Mouse (Mus musculus) layer of hippocampus, postnatal 36 days (tissue): Measurements from ENCODE around the gene Adm2. TPM values are rescaled to one million over a fixed set of nuclear protein-coding genes. Genes with fewer than 3 reads are reported as not detected.

ENCODE experiments used
- DNase-seq, 2 experiments: peaks; one replicate each; pipeline ENCODE4 v3.0.0; 2022
- total RNA-seq, 2 experiments: library from RNA; stranded (reverse); gene quantifications; 2 replicates each; pipeline ENCODE4 v1.2.3; 2021

Adm2 gene
- not detected for total RNA-seq

GRCm38 (mm10) chr15:89322670-89323522, at the start of gene Adm2:
TSS of gene Adm2 (plus strand) at chr15:89322720.
- DNase-seq = no peak

- no peak for DNase-seq
Observed at GRCm38 (mm10) chr15:89275497-89275896, 47.0 kb upstream of the Adm2 start.

GRCm38 (mm10) chr15:89277366-89277765, 45.2 kb upstream of the Adm2 start:
- DNase-seq = no peak

- no peak for DNase-seq
Observed at GRCm38 (mm10) chr15:89282546-89282945, 40.0 kb upstream of the Adm2 start.

GRCm38 (mm10) chr15:89284094-89284493, 38.4 kb upstream of the Adm2 start:
- no peak for DNase-seq

- no peak for DNase-seq
Observed at GRCm38 (mm10) chr15:89285004-89285403, 37.5 kb upstream of the Adm2 start.

- DNase-seq = no peak
Observed at GRCm38 (mm10) chr15:89285478-89285877, 37.0 kb upstream of the Adm2 start.

- DNase-seq = no peak
Observed at GRCm38 (mm10) chr15:89286114-89286513, 36.4 kb upstream of the Adm2 start.

GRCm38 (mm10) chr15:89286582-89286981, 35.9 kb upstream of the Adm2 start:
- no peak for DNase-seq

GRCm38 (mm10) chr15:89288227-89288767, 34.2 kb upstream of the Adm2 start:
- DNase-seq = no peak

- DNase-seq = no peak
Observed at GRCm38 (mm10) chr15:89289455-89289854, 33.1 kb upstream of the Adm2 start.

- no peak for DNase-seq
Observed at GRCm38 (mm10) chr15:89291521-89291920, 31.0 kb upstream of the Adm2 start.

- DNase-seq = no peak
Observed at GRCm38 (mm10) chr15:89292795-89293194, 29.7 kb upstream of the Adm2 start.

GRCm38 (mm10) chr15:89293778-89294177, 28.7 kb upstream of the Adm2 start:
- DNase-seq = no peak

GRCm38 (mm10) chr15:89295580-89296165, 26.8 kb upstream of the Adm2 start:
- no peak for DNase-seq

GRCm38 (mm10) chr15:89296465-89296864, 26.1 kb upstream of the Adm2 start:
- no peak for DNase-seq

- DNase-seq = peak in 1 of 2 experiments; percentile 67
Observed at GRCm38 (mm10) chr15:89297695-89298094, 24.8 kb upstream of the Adm2 start.

GRCm38 (mm10) chr15:89300180-89300579, 22.3 kb upstream of the Adm2 start:
- no peak for DNase-seq

- no peak for DNase-seq
Observed at GRCm38 (mm10) chr15:89300600-89300999, 21.9 kb upstream of the Adm2 start.

- DNase-seq = no peak
Observed at GRCm38 (mm10) chr15:89305966-89306365, 16.6 kb upstream of the Adm2 start.

- no peak for DNase-seq
Observed at GRCm38 (mm10) chr15:89307461-89307860, 15.1 kb upstream of the Adm2 start.

GRCm38 (mm10) chr15:89308406-89309139, 13.9 kb upstream of the Adm2 start:
- DNase-seq = no peak

- DNase-seq = peak; percentile 72 to 79
Observed at GRCm38 (mm10) chr15:89309962-89310498, 12.5 kb upstream of the Adm2 start.
